Mouse (Mus musculus) C3H10T1/2 (cell line): ENCODE data around the gene Gm3029. TPM values are rescaled to one million over a fixed set of nuclear protein-coding genes. Genes with fewer than 3 reads are reported as not detected.

Experiments used
- polyA plus RNA-seq, 2 experiments: library from polyadenylated mRNA; unstranded; fragments of >200 nt; fragmentation: generic; extraction: Trizol; gene quantifications; one replicate each; pipeline ENCODE4 v1.2.1; 2012; ENCODE audit warnings: missing spikeins in 2 of 2

Gene Gm3029
- not detected for polyA plus RNA-seq

DNA sequence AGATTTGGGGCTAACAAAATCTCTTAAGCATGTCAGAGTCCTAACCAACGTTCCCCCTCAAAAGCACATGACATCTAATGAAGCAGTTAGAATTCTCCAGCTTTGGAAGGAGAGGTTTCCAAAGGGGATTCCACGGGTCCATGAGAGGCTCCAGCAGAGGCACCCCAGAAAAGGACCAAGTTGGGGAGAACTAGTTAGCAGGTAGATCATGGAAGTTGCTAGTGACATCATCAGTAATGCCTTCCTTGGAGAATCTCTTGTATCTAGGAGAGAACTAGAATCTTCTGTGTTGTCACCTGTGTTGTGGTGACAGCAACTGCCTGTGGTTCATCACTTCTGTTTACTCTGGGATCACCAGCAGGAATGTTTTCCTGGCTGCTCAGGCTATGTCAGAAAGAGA is at the start of gene Gm3029:
Gene Gm3029, plus strand, starts transcription at position 301 of the 400 bp plus-strand sequence.

GRCm38 (mm10) chr14:3883872-3884271 is 47.7 kb upstream of the Gm3029 start, which contains the start of gene Gm2916:
Gm2916 (plus strand) TSS chr14:3884172.

DNA sequence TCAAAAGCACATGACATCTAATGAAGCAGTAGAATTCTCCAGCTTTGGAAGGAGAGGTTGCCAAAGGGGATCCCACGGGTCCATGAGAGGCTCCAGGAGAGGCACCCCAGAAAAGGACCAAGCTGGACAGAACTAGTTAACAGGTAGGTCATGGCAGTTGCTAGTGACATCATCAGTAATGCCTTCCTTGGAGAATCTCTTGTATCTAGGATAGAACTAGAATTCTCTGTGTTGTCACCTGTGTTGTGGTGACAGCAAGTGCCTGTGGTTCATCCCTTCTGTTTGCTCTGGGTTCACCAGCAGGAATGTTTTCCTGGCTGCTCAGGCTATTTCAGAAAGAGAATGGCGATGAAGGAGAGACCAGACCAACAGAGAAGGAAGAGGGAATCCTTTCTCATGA is 31.7 kb downstream of the Gm3029 start, which contains the start of gene Gm3095:
Gene Gm3095, plus strand, starts transcription at position 301 of the 400 bp plus-strand sequence.

Other genes with a start within 250 kb of the Gm3029 start
- gene Gm3043, start 243.0 kb upstream of the Gm3029 start, polyA plus RNA-seq: not detected
- not detected for gene Gm3002, start 121.7 kb upstream of the Gm3029 start, polyA plus RNA-seq
- not detected for gene Gm3033, start 85.5 kb upstream of the Gm3029 start, polyA plus RNA-seq
- not detected for gene Gm2916, start 47.6 kb upstream of the Gm3029 start, polyA plus RNA-seq
- gene Gm3095, start 31.8 kb downstream of the Gm3029 start, polyA plus RNA-seq: not detected
- not detected for gene Gm3099, start 66.6 kb downstream of the Gm3029 start, polyA plus RNA-seq
- not detected for gene Gm5796, start 92.2 kb downstream of the Gm3029 start, polyA plus RNA-seq
- gene Gm3115, start 152.4 kb downstream of the Gm3029 start, polyA plus RNA-seq: not detected
- not detected for gene Gm8108, start 178.8 kb downstream of the Gm3029 start, polyA plus RNA-seq
- gene Gm3127, start 233.3 kb downstream of the Gm3029 start, polyA plus RNA-seq: not detected